13 mouse cellular contexts compared by ENCODE assay signal in the genomic region with DNA sequence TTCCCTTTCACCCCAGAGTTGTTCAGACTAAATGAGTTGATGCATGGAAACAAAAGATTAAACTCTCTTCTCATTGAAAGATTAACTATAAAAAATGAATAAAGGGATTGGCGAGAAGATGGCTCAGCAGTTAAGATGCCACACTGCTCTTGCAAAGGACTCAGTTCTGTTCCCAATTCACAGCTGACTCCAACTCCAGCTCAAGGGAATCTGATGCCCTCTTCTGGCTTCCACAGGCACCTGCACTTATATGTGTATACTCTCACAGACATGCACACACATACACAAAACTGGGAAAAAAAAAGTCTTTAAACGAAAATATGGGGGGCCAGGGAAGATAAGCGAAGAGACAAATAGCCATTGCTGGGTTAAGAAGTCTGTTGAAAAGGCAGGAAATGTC.
"Had no signal": no experiment of that assay in that cellular context is flagged by ENCODE, and none has a peak within 500 bp of the region (broad histone marks: within the 10 kb centered on the region; RNA-seq: fewer than 3 reads in every experiment).

No protein-coding gene starts in this region.

- H3K27me3 ChIP-seq: limb, embryonic 12.5 days; neural tube, embryonic 12.5 days had no signal

- H3K9me3 ChIP-seq: neural tube, embryonic 12.5 days had no signal

- H3K4me1 ChIP-seq: limb, embryonic 12.5 days; neural tube, embryonic 12.5 days had no signal

- DNase-seq: kidney, adult 11 months; kidney, postnatal 14 days; layer of hippocampus, adult 9-11 months; layer of hippocampus, postnatal 36 days; liver; lung, adult 2 months; lung, postnatal 14 days; midbrain, embryonic 14.5 days; thymus, adult 2 months; thymus, postnatal 25 days had no signal

- H3K4me2 ChIP-seq: limb, embryonic 12.5 days; neural tube, embryonic 12.5 days had no signal

- H3K27ac ChIP-seq: limb, embryonic 12.5 days; liver, embryonic 14.5 days; neural tube, embryonic 12.5 days had no signal

- H3K9ac ChIP-seq: limb, embryonic 12.5 days; liver, embryonic 14.5 days; neural tube, embryonic 12.5 days had no signal

- H3K4me3 ChIP-seq: limb, embryonic 12.5 days; neural tube, embryonic 12.5 days had no signal
